ENCODE assay signal across 15 mouse cellular contexts in the genomic region with DNA sequence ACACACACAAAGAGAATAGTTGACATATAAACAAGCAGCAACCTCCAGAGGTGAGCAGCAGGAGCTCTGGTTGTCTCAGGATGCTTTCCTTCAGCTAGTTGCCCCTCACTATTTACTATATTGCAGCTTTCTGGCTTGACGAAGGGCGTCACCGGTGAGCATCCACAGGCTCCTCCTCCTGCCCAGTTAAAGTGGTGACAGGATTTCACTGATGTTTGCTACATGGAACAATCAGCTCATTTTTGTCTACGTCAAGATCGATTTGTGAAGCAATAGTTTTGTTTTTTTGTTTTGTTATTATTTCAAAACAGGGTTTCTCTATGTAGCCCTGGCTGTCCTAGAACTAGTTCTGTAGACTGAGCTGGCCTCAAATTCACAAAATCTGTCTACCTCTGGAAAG.
"Had no signal": no experiment of that assay in that cellular context is flagged by ENCODE, and none has a peak within 500 bp of the region (broad histone marks: within the 10 kb centered on the region; RNA-seq: fewer than 3 reads in every experiment).

No protein-coding gene starts in this region.

- DNase-seq: kidney, postnatal 10 days; kidney, postnatal 4 days; liver; lung, adult 2 months; lung, postnatal 36 days; right cerebral cortex, postnatal 14 days; thymus, adult 2 months; thymus, postnatal 25 days had no signal

- H3K36me3 ChIP-seq: stomach, embryonic 15.5 days had no signal

- H3K9me3 ChIP-seq: limb, embryonic 12.5 days; liver, embryonic 15.5 days; stomach, embryonic 15.5 days had no signal

- H3K4me3 ChIP-seq: layer of hippocampus, adult 2 months; limb, embryonic 12.5 days; liver, embryonic 15.5 days; stomach, embryonic 15.5 days had no signal

- H3K9ac ChIP-seq: limb, embryonic 12.5 days; liver, embryonic 15.5 days; stomach, embryonic 15.5 days had no signal

- H3K4me1 ChIP-seq: stomach, embryonic 15.5 days had no signal

- H3K27ac ChIP-seq: liver, embryonic 15.5 days; stomach, embryonic 15.5 days had no signal

- H3K4me2 ChIP-seq: limb, embryonic 12.5 days; liver, embryonic 15.5 days; midbrain, embryonic 11.5 days; stomach, embryonic 15.5 days had no signal

- ATAC-seq: lung, postnatal 0 days; midbrain, embryonic 16.5 days had no signal

- H3K27me3 ChIP-seq: limb, embryonic 12.5 days; liver, embryonic 15.5 days; stomach, embryonic 15.5 days had no signal
